Mouse (Mus musculus): ENCODE measurements around the gene Ncdn.

Ncdn gene

GRCm38 (mm10) chr4:126752024-126752607 is 1.1 kb downstream of the Ncdn start:
- peak in 1 of 2 experiments; percentile 18 for DNase-seq

- no peak for DNase-seq
These were observed 1.6 kb downstream of the Ncdn start for GRCm38 (mm10) chr4:126751556-126752023.

GRCm38 (mm10) chr4:126750863-126751555 is 2.2 kb downstream of the Ncdn start:
- DNase-seq = no peak

- no peak for DNase-seq
These were observed 3.1 kb downstream of the Ncdn start for GRCm38 (mm10) chr4:126750046-126750683.

- DNase-seq = no peak
These were observed 3.7 kb downstream of the Ncdn start for GRCm38 (mm10) chr4:126749553-126749952.

- no peak for DNase-seq
These were observed 4.9 kb downstream of the Ncdn start for GRCm38 (mm10) chr4:126748381-126748780.

GRCm38 (mm10) chr4:126746194-126746840 is 6.9 kb downstream of the Ncdn start:
- DNase-seq = no peak

DNA sequence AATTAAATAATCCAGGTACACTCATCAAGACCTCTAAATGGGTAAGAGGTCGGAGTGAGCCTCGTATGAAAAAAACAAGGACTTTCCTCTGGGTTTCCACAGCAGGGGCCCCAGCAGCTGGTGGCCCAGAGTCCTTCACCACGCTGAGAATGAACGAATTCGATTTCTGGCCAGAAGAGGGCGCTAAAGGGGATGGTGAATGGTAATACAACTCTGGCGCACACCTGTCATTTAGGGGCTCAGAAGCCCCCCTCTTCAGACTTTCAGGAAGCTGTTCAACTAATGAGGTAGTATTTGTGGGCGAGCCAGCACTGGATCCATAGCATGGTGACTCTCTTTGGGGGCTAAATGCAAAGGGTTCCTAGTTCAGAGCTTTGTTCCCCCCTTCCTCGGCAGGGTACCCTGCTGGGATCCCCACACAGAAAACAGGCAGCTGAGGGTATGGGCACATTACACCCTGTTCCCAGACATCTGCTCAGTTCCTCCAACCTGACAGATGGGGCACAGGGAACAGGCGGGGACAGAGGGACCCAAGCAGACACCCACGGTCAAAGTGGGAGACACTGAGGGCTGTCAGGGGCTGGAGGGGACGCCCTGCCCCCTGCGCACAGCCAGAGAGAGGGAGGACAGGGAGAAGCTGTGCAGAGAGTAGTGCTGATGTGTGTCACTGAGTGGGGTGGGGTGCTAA is 7.6 kb downstream of the Ncdn start:
- peak in 1 of 2 experiments; percentile 67 for DNase-seq

DNA sequence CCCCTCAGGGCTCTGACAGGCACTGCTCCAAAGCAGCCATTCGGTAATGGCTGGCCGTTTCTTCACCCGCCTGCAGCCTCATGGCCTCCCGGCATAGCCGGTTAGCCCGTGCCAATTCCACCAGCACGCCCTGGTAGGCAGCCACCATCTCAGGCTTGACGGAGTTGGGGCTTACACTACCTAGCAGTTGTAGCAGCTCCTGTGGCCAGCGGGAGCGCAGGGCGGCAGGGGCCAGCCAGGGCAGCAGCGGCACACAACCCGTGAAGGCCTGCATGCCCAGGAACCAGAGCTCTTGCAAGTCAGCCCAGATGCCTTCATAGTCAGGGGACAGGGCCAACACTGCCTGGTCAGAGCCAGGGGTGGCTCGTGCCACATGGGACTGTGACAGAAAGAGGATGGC is 8.4 kb downstream of the Ncdn start:
- no peak for DNase-seq

DNA sequence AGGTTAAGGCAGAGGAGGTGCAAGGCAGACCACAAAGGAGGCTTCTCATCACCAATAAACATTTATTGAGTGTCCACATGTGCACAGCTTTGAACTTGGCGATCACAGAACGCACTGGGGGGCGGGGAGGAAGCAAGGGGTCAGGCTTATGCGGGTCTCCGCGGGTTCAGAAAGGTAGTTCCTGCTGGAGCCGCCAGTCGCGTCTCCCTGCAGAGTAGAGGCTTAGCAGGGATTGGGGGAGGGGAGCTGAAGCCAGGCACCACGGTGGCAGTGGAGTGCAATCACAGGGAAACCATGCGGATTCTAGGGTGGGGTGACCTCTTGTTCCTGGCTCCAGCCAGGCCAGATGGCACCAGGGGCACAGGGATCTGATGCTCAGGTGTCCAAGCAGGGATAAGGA is 9.5 kb downstream of the Ncdn start:
- DNase-seq = no peak

DNA sequence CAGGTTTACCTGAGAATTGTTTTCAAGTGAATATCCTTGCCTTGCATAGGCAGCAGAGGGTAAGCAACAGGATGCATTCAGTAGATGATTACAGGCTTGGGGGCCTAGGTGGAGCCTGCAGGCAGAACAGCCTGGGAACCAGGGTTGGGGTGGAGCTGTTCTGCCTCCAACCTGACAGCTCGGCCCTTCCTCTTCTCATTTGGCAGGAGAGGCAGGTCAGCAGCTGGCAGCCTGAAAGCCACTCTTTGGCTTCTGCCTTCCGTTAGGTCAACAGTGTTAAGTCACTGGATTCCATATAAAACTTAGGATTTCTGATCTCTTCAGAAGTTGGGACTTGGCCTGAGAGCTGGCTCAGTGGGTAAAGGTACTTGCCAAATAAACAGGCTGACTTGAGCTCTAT is 10.3 kb downstream of the Ncdn start:
- no peak for DNase-seq

GRCm38 (mm10) chr4:126741448-126741847 is 11.8 kb downstream of the Ncdn start:
- DNase-seq = peak; percentile 72 to 84

DNA sequence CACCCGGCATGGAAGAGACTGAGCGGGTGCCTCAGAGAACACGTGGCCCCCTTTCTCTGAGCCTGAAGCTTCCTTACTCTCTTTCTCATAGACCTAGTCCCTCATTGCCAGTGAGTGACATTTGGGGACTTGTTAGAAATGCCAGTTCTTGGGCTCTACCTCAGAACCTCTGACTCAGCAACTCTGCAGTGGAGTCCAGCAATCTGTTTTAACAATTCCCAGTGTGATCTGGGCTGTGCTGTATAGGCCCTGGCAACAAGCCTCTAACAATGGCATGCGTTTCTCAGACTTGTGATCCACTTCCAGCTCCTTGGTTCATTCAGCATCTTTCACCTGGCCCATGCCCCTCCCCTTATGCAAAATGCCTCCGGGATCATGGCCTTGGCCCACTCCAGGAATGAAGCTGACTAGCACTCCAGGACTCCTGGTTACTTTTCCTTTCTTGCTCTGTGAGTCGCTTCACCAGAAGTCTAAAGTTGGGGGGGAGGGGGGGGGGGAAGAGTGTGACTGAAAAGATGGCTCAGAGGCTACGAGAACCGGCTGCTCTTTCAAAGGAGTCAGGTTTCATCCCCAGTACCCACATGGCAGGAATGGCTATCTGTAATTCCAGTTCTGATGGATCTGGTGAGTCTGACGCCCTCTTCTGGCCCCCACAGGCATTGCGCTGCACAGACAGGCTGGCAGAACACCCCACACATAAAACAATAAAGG is 13.1 kb downstream of the Ncdn start:
- peak in 1 of 2 experiments; percentile 16 for DNase-seq

DNA sequence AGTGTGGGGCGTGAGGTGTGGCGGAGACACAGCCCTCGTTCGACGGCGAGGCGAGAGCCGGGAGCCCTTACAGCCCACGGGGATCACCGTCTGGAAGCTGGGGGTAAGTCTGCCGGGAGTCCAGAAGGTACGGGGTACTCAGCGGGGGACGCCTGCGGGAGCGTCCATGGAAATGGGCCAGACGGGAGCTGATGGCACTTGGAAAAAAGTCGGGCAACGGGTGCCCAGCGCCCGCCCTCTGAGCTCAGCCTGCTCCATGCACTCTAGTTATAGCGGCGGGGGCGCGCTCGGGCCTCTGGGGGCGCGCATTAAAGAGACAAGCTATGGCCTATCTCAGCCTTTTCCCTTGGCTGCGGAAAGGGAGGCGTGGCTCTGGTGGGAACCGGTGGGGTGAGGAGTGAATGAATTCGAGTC is 17.2 kb downstream of the Ncdn start, which contains the start of gene Tfap2e:
Tfap2e (minus strand) TSS at position 240 of the 414 bp plus-strand sequence.
- peak; percentile 50 to 58 for DNase-seq

DNA sequence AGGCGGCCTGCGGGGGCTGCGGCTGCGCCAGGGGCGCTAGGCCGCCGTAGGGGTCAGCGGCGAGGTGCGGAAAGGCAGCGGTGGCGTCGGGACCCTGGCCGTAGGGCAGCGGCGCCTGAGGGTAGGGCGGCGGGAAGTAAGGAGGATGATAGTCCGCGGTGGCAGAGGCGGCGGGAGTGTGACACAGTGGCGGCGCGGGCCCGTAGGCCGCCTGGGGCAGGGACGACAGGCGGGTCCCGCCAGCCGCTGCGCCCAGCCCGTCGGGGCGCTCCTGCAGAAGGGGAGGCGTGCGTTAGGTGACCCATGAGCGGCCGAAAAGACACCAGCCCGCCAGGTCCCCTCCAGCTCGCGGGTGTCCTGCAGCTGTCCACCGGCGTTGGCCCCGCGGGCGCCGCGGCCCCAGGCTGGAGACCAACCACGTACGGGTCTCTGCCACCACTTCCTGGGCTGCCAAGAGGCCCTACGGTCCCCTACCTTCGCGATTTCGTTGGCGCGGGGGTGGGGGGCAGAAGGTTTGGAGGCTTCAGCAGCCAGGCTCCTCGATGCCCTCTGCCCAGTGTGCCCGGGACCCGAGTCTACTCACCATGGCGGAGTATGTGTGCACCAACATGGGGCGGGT is 17.7 kb downstream of the Ncdn start:
- peak in 1 of 2 experiments; percentile 9 for DNase-seq

DNA sequence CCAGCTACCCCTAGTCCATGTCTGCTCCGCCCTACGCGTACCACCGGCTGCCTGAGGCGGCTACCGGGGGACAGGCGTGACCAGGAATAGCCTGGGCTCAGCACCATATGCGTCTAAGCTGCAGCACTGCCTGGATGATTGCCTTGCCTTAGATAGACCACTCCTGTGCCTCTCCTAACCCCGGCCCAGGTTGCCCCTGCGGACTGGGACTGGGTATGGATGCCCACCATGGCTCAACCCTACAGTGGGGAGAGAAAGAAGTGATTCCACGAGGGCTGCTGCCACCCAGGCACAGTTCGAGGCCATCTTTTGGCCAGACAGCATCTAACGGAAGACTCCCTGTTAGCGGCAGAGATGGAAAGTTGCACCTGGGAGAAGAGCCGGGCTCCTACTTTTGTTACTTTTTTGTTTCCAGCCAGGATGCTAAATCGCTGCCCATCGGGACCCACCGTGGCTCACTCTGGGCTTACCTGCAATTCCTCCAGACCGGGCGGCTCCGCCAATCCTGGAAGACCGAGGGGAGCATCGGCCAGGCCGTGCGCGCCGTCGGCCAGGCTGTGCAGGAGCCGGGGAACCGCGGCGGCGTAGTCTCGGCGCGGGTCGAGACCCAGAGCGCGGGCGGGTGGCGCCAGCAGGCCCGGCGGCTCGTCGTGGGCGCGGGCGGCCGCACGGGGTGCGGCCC is 18.4 kb downstream of the Ncdn start:
- no peak for DNase-seq

- DNase-seq = no peak
These were observed 19.1 kb downstream of the Ncdn start for GRCm38 (mm10) chr4:126734001-126734603.

- DNase-seq = no peak
These were observed 20.5 kb downstream of the Ncdn start for GRCm38 (mm10) chr4:126732531-126733380.

DNA sequence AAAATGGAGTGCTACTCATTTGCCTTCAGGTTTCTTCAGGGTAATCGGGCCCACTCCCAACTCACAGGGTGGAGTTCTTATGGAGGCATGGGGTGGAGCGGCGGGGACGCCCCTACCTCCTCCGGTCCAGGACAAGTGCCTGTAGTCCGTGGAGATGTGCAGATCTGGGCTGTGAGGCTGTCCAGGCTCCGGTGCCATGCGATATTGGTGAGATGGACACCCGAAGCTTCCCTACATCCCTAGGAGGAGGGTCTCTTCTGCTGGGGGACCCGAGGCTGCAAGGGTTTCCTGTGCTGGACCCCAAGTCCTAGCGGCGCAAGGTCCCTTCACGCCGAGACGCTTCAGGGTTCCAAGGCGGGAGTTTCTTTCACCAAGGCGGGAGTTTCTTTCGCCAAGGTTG is 21.1 kb downstream of the Ncdn start:
- DNase-seq = no peak

DNA sequence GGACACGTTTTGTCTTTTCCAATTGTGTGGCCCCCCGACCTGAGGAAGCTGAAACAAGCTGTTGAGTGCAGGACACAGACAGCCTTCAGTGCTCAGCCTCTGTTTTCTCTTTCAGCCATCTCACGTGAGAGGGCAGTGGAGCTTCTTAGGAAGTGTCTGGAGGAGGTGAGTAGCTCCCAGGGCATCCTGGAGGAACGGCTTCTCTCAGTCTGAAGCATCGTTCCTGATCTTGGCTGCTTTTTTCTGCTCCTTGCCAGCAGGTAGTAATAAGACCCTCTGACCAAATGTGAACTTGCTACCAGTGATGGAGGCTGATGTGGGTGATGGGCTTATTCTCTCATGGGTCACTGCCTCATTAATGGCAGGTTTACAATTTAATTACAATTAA is 45.8 kb downstream of the Ncdn start:
- DNase-seq = no peak

Measured in lung, postnatal 4 days (tissue).